Mouse (Mus musculus): ENCODE measurements at regions not wholly inside any gene's neighbourhood (a gene's known extent, or its start where the extent isn't known, plus 50 kb on each side); places are given as distances from the start of the nearest gene placed in this dataset.

- TF ChIP-seq CTCF (IDR thresholded peaks at IDR 0.05; ENCODE audit: low read depth) (no peak), EP300 (optimal IDR thresholded peaks at IDR 0.05) (no peak)
Measured at GRCm38 (mm10) chr3:134162288-134162687, 74.0 kb upstream of the Cxxc4 start.

All from stomach, postnatal 0 days (tissue).